Mouse (Mus musculus) bone marrow, adult 2 months (tissue): Measurements from ENCODE around the gene Tfcp2.

Source experiments
- CTCF ChIP-seq: fragments of 200-500 bp; IDR thresholded peaks from 2 replicates; pipeline ENCODE4 v1.5.1; 2011; ENCODE audit warnings: low read length, control low read depth; ENCODE audit not compliant: control insufficient read depth, insufficient read depth
- POLR2A ChIP-seq: fragments of 200-500 bp; IDR thresholded peaks from 2 replicates; pipeline ENCODE4 v1.6.1; 2011; ENCODE audit warnings: low read depth, mild to moderate bottlenecking, control low read depth, low read length, borderline replicate concordance; ENCODE audit not compliant: control insufficient read depth

DNA sequence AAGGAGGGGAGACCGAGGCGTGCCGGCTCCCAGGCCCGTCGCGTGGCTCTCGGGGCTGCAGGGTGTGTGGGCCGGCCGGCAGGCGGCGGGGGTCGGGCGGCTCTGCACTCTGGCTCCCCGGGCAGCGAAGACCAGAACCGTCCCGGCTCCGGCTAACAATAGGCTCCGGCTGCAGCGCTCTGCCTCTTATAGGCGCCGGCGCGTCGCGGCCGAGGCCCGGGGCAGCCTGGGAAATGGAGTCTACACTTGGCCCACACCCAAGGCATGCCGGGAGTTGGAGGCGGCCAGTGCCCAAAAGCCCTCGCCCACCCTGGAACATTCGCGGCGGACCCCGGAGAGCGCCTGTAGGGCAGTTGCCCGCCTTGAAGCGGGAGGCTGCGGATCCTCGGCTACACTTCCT, 56.7 kb downstream of the Tfcp2 start, which contains the start of gene Csrnp2:
- TF ChIP-seq POLR2A (peak; percentile 92; the same call in 1 of the 2 replicates), CTCF (no peak)
